Mouse (Mus musculus) ES-E14 (cell line): ENCODE results near the gene Dst. TPM values are rescaled to one million over a fixed set of nuclear protein-coding genes. Genes with fewer than 3 reads are reported as not detected.

Source experiments
- DNase-seq: peaks from one replicate; pipeline ENCODE4 v3.0.0-alpha.2; 2013; ENCODE audit warnings: low read depth, low spot score
- H3K27ac ChIP-seq: 2 replicates; pipeline ENCODE4 v1.5.1; 2012; ENCODE audit warnings: low read depth, mild to moderate bottlenecking, low read length, moderate library complexity, mixed read lengths; ENCODE audit not compliant: poor library complexity, insufficient read depth, severe bottlenecking
- H3K36me3 ChIP-seq: 2 replicates; pipeline ENCODE4 v1.6.1; 2012; ENCODE audit warnings: mild to moderate bottlenecking, low read length, moderate library complexity, mixed read lengths; ENCODE audit not compliant: control insufficient read depth, poor library complexity, insufficient read depth, severe bottlenecking
- H3K4me1 ChIP-seq, 2 experiments: fragments of 150-350 bp in 1 of 2; sonication (generic) in 1 of 2; 2 replicates each; pipeline ENCODE4 v1.6.1; 2012; ENCODE audit warnings: low read length in 2 of 2, mild to moderate bottlenecking in 1 of 2, mixed read lengths in 1 of 2; ENCODE audit not compliant: control insufficient read depth in 2 of 2, insufficient read depth in 2 of 2, poor library complexity in 1 of 2
- H3K4me3 ChIP-seq, 2 experiments: fragments of 150-350 bp in 1 of 2; sonication (generic) in 1 of 2; 2 replicates each; pipeline ENCODE4 v1.5.1; 2012; ENCODE audit warnings: low read length in 2 of 2, low read depth in 1 of 2, mild to moderate bottlenecking in 1 of 2, mixed read lengths in 1 of 2; ENCODE audit not compliant: insufficient read depth in 1 of 2, poor library complexity in 1 of 2, severe bottlenecking in 1 of 2
- H3K9ac ChIP-seq: 2 replicates; pipeline ENCODE4 v1.6.1; 2012; ENCODE audit warnings: low read depth, mild to moderate bottlenecking, low read length, mixed read lengths; ENCODE audit not compliant: poor library complexity, insufficient read depth, severe bottlenecking
- H3K9me3 ChIP-seq: fragments of 150-350 bp; sonication (generic); 2 replicates; pipeline ENCODE4 v1.6.1; 2012; ENCODE audit warnings: low read depth, mild to moderate bottlenecking, low read length; ENCODE audit not compliant: control insufficient read depth, insufficient read depth
- CHD2 ChIP-seq: IDR thresholded peaks from 2 replicates; pipeline ENCODE4 v1.6.1; 2014; ENCODE audit warnings: mild to moderate bottlenecking, low read depth, low read length, inconsistent platforms
- HCFC1 ChIP-seq: IDR thresholded peaks from 2 replicates; pipeline ENCODE4 v1.6.1; 2012; ENCODE audit warnings: low read length, inconsistent platforms, borderline replicate concordance; ENCODE audit not compliant: insufficient read depth
- MAFK ChIP-seq: IDR thresholded peaks from 2 replicates; pipeline ENCODE4 v1.6.1; 2014; ENCODE audit warnings: mild to moderate bottlenecking, low read depth, low read length, inconsistent platforms; ENCODE audit not compliant: insufficient read depth
- ZC3H11A ChIP-seq: IDR thresholded peaks from 2 replicates; pipeline ENCODE4 v1.6.1; 2012; ENCODE audit warnings: low read depth, mild to moderate bottlenecking, inconsistent platforms, low read length, borderline replicate concordance
- ZNF384 ChIP-seq: IDR thresholded peaks from 2 replicates; pipeline ENCODE4 v1.6.1; 2012; ENCODE audit warnings: low read depth, low read length, inconsistent platforms
- in situ Hi-C, 2 experiments: fragments of 600-800 bp; cut with MboI; formaldehyde crosslinking; loops; one replicate each; pipeline ENCODE4 v1.15.1; 2025; ENCODE audit warnings: low sequenced_read_pairs in 2 of 2, inconsistent platforms in 1 of 2; ENCODE audit not compliant: unreplicated experiment in 2 of 2
- total RNA-seq: library from RNA; depleted of rRNA; stranded (reverse); fragments of 300-350 nt; gene quantifications from 2 replicates; pipeline ENCODE4 v1.2.3, GENCODE M21; 2012

Dst gene
- total RNA-seq, 1 experiment = 186 TPM

DNA sequence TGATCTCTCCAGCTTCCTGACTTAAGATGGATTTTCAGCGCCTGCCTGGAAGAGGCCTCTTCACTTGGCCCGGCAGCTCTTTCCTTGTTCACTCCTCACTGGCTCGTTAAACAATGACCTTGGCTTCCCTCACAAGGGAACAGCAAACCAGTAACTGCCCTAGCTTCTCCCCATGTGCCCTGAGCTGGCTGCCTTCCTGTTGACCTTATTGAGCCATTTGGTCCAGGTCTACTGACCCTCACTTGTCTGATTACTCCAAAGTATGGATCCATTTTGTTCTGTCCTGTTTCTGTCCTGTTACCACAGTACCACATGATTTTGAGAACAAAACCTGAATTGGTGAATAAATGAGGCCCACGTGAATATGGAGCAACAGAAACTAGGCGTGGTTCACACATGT lies 31.8 kb downstream of the Dst start:
- Histone ChIP-seq H3K27ac (peak overlapping the region; percentile 3; the same call in 1 of the 2 replicates), H3K4me1 (peaks cover 19 to 22% of the 10 kb centered on the region in 2 experiments), H3K9me3 (no peaks in the 10 kb centered on the region), H3K36me3 (no peaks in the 10 kb centered on the region), H3K9ac (0 out of 2 replicates have a peak overlapping the region, but pooled peaks have one; percentile 20), H3K4me3 (no peak overlapping the region)
- no peak for TF ChIP-seq ZNF384
- no peak for TF ChIP-seq HCFC1
- TF ChIP-seq MAFK = no peak
- TF ChIP-seq ZC3H11A = no peak
- no peak for TF ChIP-seq CHD2
- in situ Hi-C loops = no loop called here
- no peak for DNase-seq

DNA sequence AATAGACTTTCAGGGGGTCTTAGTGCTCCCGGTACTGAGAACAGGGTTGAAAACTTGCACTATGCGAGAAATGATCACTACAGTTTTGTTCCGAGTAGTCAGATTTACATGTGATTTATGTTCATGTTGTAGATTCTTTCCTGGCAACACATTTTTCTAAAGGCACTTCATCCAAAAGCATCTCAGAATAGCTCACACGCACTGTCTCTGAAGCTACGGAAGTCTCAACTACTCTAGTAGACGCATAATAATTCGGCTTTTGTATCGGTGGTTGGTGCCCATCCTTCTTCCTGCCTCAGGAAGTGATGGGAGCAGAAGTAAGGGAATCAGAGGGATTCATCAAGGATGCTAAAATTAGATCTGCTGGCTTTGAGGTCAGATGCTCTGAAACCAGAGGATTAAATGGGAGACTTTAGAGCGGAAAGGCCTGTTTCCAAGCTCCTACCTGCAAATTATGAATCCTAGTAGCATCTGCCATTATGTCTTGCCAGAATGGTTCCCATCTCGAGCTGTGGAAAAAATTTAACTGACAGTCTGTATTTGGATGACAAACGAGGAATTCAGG lies 32.4 kb downstream of the Dst start:
- in situ Hi-C loops = no loop called here
- Histone ChIP-seq H3K9me3 (no peaks in the 10 kb centered on the region), H3K9ac (no peak overlapping the region; the same call in 1 of the 2 replicates), H3K4me3 (no peak overlapping the region), H3K27ac (no peak overlapping the region; the same call in 1 of the 2 replicates), H3K36me3 (no peaks in the 10 kb centered on the region), H3K4me1 (peaks cover 19 to 26% of the 10 kb centered on the region in 2 experiments)
- TF ChIP-seq ZNF384 (no peak), ZC3H11A (no peak), HCFC1 (no peak), CHD2 (no peak), MAFK (no peak)
- DNase-seq = no peak

DNA sequence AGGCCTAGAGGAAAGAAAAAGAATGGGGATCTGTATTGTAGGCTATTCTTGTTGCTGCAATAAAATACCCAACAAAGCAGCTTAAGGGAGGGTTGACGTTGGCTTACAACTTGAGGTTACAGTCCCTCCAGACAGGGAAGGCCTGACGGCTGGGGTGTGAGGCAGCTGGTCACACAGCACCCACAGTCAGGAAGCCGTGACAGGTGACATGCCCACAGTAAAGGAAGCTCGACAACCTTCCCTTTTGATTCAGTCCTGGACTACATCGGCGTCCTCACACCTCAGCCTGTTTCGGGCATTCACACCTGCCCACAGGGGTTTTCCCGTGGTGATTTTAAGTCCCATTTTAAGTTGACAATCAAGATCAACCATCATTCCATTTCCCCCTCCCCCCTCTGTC lies 34.6 kb downstream of the Dst start:
- Histone ChIP-seq H3K9me3 (no peaks in the 10 kb centered on the region), H3K9ac (no peak overlapping the region), H3K27ac (no peak overlapping the region), H3K4me3 (no peak overlapping the region), H3K36me3 (no peaks in the 10 kb centered on the region), H3K4me1 (peaks cover 24 to 39% of the 10 kb centered on the region in 2 experiments)
- TF ChIP-seq ZNF384 (no peak), HCFC1 (no peak), MAFK (no peak), CHD2 (no peak), ZC3H11A (no peak)
- no peak for DNase-seq
- in situ Hi-C loops = no loop called here

DNA sequence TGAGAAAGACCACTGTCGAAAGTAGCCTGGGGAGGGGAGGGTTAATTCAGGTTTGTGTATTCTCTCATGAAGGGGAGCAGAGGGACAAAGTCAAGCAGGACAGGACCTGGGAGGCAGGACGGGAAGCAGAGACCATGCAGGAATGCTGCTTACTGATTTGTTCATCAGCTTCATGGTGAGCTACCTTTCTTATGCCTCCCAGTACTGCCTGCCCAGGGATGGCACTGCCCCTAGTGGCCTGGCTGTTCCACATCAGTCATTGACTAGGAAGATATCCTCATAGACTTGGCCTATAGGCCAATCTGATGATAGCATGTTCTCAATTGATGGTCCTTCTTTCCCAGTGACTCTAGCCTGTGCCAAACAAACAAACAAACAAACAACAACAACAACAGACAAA lies 35.9 kb downstream of the Dst start:
- no peak for DNase-seq
- peaks cover 22 to 41% of the 10 kb centered on the region in 2 experiments for H3K4me1 ChIP-seq
- in situ Hi-C loops = no loop called here
- TF ChIP-seq ZC3H11A = no peak
- TF ChIP-seq MAFK = 0 out of 2 replicates have a peak, but pooled peaks have one; percentile 2
- no peak overlapping the region for H3K27ac ChIP-seq
- no peak overlapping the region for H3K9ac ChIP-seq
- H3K9me3 ChIP-seq = no peaks in the 10 kb centered on the region
- H3K4me3 ChIP-seq = no peak overlapping the region
- no peaks in the 10 kb centered on the region for H3K36me3 ChIP-seq
